Mouse (Mus musculus): ENCODE measurements around the gene Abhd17a. TPM values are rescaled to one million over a fixed set of nuclear protein-coding genes. Genes with fewer than 3 reads are reported as not detected.

Gene Abhd17a
- polyA plus RNA-seq, 1 experiment from 2014 or later, result 50.8 TPM

GRCm38 (mm10) chr10:80575925-80576324 lies 14.2 kb downstream of the Abhd17a start:
- no peaks in the 10 kb centered on the region for H3K27me3 ChIP-seq
- H3K4me1 ChIP-seq (replicated peaks), result peaks cover 86% of the 10 kb centered on the region
- peak overlapping the region; percentile 99 for H3K4me2 ChIP-seq
- H3K9ac ChIP-seq, result peak overlapping the region; percentile 94
- H3K9me3 ChIP-seq (replicated peaks), result no peaks in the 10 kb centered on the region
- 6% methylated on average over 17 of the region's 17 CpGs for WGBS (ENCODE audit: insufficient replicate concordance)
- H3K27ac ChIP-seq (replicated peaks), result peak overlapping the region; percentile 97
- H3K4me3 ChIP-seq (replicated peaks), result peak overlapping the region; percentile 93
- no peak for ATAC-seq (ENCODE audit: insufficient read depth)
- peaks cover 12% of the 10 kb centered on the region; the same call in 1 of the 2 replicates for H3K36me3 ChIP-seq (replicated peaks)

DNA sequence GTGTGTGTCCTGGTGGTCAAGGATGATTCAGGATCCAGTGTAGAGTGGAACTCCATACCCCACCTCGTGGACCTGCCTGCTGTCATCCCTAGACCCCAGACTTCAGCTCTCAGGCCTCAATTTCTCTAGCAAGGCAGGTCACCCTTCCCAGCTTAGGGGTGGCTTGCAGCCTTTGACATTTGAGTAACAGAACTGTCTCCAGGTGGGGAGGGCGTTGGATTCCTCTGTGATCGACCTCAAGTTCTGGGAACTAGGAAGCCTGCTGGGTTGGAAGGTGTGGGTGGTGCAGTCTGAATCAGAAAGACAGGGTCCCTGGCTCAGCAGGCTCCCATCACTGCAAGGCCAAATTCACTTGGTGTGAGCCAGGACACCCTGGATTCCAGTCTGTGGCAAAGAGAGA lies 15.2 kb downstream of the Abhd17a start:
- Histone ChIP-seq H3K4me3 (replicated peaks) (peak overlapping the region; percentile 93), H3K4me1 (replicated peaks) (peaks cover 92% of the 10 kb centered on the region), H3K4me2 (peak overlapping the region; percentile 99), H3K27ac (replicated peaks) (peak overlapping the region; percentile 97), H3K36me3 (replicated peaks) (peaks cover 12% of the 10 kb centered on the region; the same call in 1 of the 2 replicates), H3K9me3 (replicated peaks) (no peaks in the 10 kb centered on the region), H3K9ac (peak overlapping the region; percentile 94), H3K27me3 (no peaks in the 10 kb centered on the region)
- WGBS (ENCODE audit: insufficient replicate concordance), result 56% methylated on average over 3 of the region's 3 CpGs
- no peak for ATAC-seq (ENCODE audit: insufficient read depth)

DNA sequence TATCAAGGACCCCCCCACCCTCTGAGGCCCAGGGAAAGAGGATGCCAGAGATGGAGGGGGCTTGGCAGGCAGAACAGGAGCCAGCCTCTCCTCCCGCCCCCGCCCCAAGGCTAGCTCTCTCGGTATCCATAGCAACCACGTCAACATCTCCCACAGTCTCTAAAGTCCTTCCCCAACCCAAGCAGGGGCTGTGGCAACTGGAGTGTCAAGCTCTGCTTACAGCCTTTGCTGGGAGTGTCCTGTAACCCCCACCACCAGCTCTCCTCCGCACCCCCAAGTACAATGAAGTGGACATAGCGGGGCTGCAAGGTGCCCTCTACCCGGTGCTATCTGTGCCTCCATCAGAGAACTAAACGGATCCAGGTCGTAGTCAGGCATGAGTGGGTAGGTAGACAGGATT lies 16.2 kb downstream of the Abhd17a start:
- Histone ChIP-seq H3K4me1 (replicated peaks) (peaks cover 92% of the 10 kb centered on the region), H3K4me2 (peak overlapping the region; percentile 99), H3K27ac (replicated peaks) (peak overlapping the region; percentile 97), H3K27me3 (no peaks in the 10 kb centered on the region), H3K36me3 (replicated peaks) (peaks cover 16% of the 10 kb centered on the region), H3K9ac (peak overlapping the region; percentile 94), H3K4me3 (replicated peaks) (peak overlapping the region; percentile 93), H3K9me3 (replicated peaks) (no peaks in the 10 kb centered on the region)
- no peak for ATAC-seq (ENCODE audit: insufficient read depth)
- WGBS (ENCODE audit: insufficient replicate concordance), result 50% methylated on average over 9 of the region's 9 CpGs

- Histone ChIP-seq H3K4me1 (replicated peaks) (peaks cover 93% of the 10 kb centered on the region), H3K4me2 (peak overlapping the region; percentile 99), H3K9ac (peak overlapping the region; percentile 94), H3K36me3 (replicated peaks) (peaks cover 31% of the 10 kb centered on the region), H3K27me3 (no peaks in the 10 kb centered on the region), H3K27ac (replicated peaks) (peak overlapping the region; percentile 97), H3K9me3 (replicated peaks) (no peaks in the 10 kb centered on the region), H3K4me3 (replicated peaks) (peak overlapping the region; percentile 93)
- WGBS (ENCODE audit: insufficient replicate concordance), result 21% methylated on average over 2 of the region's 2 CpGs
- ATAC-seq (ENCODE audit: insufficient read depth), result peak; percentile 49
Measured at GRCm38 (mm10) chr10:80572477-80572876, 17.7 kb downstream of the Abhd17a start.

DNA sequence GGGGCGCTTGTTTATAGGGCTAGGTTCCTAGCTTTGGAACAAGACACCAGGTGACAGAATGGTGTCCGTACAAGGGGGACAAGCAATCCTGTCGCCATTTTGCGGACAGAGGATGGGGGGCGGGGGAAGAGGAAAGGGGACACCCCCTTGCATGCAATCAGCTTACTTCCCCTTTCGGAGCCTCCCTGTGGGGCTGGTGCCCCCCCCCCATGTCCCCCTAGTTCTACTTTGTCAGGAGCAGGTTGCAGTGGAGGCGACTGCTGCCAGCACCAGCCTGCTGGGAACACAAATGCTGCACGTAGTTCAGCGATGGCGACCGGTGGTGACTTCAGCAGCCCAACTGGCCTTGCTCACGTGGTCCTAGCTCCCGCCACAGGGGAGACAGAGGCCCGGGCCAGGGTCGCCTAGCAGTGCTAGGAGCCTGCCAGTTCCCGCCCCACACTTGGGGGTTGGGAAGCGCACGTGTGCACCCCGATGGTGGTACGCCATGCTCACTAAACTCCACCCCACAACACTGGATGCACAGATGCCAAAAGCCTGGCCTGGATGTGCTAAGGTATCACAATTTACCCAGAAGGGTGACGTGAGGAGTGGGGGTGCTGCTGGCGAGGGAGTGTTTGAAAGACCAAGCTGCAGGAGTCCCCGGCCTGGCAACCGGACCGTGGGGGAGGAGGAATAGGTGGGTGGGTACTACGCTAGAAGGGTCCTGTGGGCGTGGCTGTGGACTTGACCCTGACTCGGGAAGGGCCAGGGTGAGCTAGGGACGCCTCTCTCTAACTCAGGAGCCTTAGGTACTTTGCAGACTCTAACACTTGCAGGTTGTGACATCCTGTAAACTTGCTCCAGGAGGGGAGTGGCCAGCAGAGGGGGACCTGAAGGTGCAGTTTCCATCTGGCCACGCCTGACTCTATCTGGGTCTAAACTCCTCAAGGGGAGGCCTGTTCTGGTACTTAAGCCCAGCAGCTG lies 19.0 kb downstream of the Abhd17a start:
- Histone ChIP-seq H3K4me1 (replicated peaks) (peaks cover 99% of the 10 kb centered on the region), H3K27me3 (no peaks in the 10 kb centered on the region), H3K36me3 (replicated peaks) (peaks cover 40% of the 10 kb centered on the region), H3K9me3 (replicated peaks) (no peaks in the 10 kb centered on the region), H3K4me3 (replicated peaks) (peak overlapping the region; percentile 93), H3K4me2 (peak overlapping the region; percentile 99), H3K9ac (peak overlapping the region; percentile 94), H3K27ac (replicated peaks) (peak overlapping the region; percentile 97)
- 10% methylated on average over 30 of the region's 30 CpGs for WGBS (ENCODE audit: insufficient replicate concordance)
- peak; percentile 47 for ATAC-seq (ENCODE audit: insufficient read depth)

DNA sequence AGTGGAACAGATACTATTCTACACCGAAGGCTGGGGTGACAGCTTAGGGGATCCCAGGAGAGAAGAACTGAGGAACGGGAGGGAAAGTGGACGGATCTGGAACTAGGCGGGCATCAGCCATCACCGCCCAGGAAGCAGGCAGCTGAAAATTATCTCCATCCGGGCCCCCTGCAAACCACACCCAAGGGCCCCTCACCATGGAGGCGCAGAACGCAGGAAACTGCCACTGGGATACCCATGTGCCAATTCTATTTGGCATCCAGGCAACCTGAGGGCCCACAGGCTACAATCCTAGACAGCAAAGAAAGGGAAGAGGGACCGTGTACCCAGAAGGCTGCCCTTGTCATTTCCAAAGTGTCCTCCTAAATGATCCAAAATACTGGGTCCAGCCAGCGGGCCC lies 19.7 kb downstream of the Abhd17a start:
- peaks cover 96% of the 10 kb centered on the region for H3K4me1 ChIP-seq (replicated peaks)
- H3K36me3 ChIP-seq (replicated peaks), result peaks cover 47% of the 10 kb centered on the region
- H3K27ac ChIP-seq (replicated peaks), result peak overlapping the region; percentile 97
- H3K9ac ChIP-seq, result peak overlapping the region; percentile 94
- H3K27me3 ChIP-seq, result no peaks in the 10 kb centered on the region
- WGBS (ENCODE audit: insufficient replicate concordance), result 19% methylated on average over 10 of the region's 10 CpGs
- peak overlapping the region; percentile 99 for H3K4me2 ChIP-seq
- H3K9me3 ChIP-seq (replicated peaks), result no peaks in the 10 kb centered on the region
- peak overlapping the region; percentile 93 for H3K4me3 ChIP-seq (replicated peaks)
- 0 out of 2 replicates have a peak, but pooled peaks have one; percentile 9 for ATAC-seq (ENCODE audit: insufficient read depth)

- H3K27ac ChIP-seq (replicated peaks), result peak overlapping the region; percentile 97
- peaks cover 44% of the 10 kb centered on the region for H3K36me3 ChIP-seq (replicated peaks)
- peaks cover 89% of the 10 kb centered on the region for H3K4me1 ChIP-seq (replicated peaks)
- no peaks in the 10 kb centered on the region for H3K27me3 ChIP-seq
- H3K4me2 ChIP-seq, result peak overlapping the region; percentile 99
- H3K4me3 ChIP-seq (replicated peaks), result peak overlapping the region; percentile 93
- peak overlapping the region; percentile 94 for H3K9ac ChIP-seq
- H3K9me3 ChIP-seq (replicated peaks), result no peaks in the 10 kb centered on the region
- peak; percentile 70 for ATAC-seq (ENCODE audit: insufficient read depth)
- 5% methylated on average over 10 of the region's 10 CpGs for WGBS (ENCODE audit: insufficient replicate concordance)
Measured at GRCm38 (mm10) chr10:80569664-80570066, 20.5 kb downstream of the Abhd17a start.

DNA sequence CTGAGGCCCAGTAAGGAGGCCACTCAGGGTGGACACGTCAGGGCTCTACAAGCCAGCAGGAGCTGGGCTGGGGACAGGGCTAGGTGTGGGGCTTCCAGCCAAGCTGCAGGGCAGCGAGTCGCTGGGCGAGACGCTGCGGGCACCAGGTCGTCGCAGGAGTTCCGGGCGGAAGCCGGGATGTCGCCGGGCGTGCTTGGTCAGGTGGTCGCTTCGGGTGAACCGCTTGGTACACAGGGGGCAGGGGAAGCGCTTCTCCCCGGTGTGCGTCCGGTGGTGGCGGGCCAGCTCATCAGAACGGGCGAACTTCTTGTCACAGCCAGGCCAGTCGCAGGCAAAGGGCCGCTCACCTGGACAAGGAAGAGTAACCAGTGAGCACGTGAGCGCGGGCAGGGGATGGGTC lies 21.3 kb downstream of the Abhd17a start:
- no peaks in the 10 kb centered on the region for H3K27me3 ChIP-seq
- peak overlapping the region; percentile 44; the same call in 1 of the 2 replicates for H3K9ac ChIP-seq
- H3K36me3 ChIP-seq (replicated peaks), result peaks cover 40% of the 10 kb centered on the region
- peak overlapping the region; percentile 99 for H3K4me2 ChIP-seq
- H3K27ac ChIP-seq (replicated peaks), result peak overlapping the region; percentile 97
- no peak for ATAC-seq (ENCODE audit: insufficient read depth)
- WGBS (ENCODE audit: insufficient replicate concordance), result 91% methylated on average over 29 of the region's 29 CpGs
- H3K9me3 ChIP-seq (replicated peaks), result no peaks in the 10 kb centered on the region
- H3K4me3 ChIP-seq (replicated peaks), result peak overlapping the region; percentile 93; the same call in 1 of the 2 replicates
- H3K4me1 ChIP-seq (replicated peaks), result peaks cover 81% of the 10 kb centered on the region

DNA sequence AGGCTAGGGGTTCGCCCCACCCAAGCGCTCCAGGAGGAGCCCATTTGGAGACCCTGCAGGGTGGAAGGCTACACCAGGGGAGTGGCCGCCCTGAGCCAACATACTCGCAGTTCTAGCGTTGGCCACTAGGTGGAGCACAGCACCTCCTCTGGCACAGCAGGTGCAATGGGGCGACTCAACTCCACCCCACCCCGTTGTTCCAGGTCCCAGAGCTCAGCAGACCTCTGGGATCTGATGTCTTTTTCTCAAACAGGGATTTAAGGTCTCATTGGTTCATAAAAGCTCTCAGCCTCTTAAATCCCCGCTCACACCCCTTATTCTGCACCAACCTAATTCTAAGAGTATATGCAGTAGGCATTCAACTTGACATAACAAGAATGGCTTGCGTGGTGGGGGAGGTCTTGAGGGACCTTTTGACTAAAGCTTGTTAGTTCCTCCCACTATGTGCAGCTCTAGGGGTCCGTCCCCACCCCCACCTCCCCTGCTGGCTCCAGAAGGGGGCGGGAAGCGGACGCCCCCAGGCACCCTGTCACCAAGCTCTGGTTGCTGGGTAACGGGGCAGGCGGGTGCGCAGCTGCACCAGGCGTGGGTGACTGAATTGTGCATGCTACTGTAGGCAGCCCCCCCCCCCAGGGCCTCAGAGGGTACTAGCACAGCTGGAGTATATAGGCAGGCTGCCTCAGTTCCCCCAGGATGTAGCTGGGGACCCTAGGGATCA lies 23.6 kb downstream of the Abhd17a start:
- ATAC-seq (ENCODE audit: insufficient read depth), result no peak
- Histone ChIP-seq H3K36me3 (replicated peaks) (peaks cover 40% of the 10 kb centered on the region), H3K4me3 (replicated peaks) (no peak overlapping the region), H3K9me3 (replicated peaks) (no peaks in the 10 kb centered on the region), H3K4me1 (replicated peaks) (peaks cover 67% of the 10 kb centered on the region), H3K27me3 (no peaks in the 10 kb centered on the region), H3K4me2 (no peak overlapping the region), H3K9ac (no peak overlapping the region), H3K27ac (replicated peaks) (peak overlapping the region; percentile 56)
- WGBS (ENCODE audit: insufficient replicate concordance), result 34% methylated on average over 17 of the region's 17 CpGs

GRCm38 (mm10) chr10:80561116-80561944 lies 28.8 kb downstream of the Abhd17a start, which contains the start of gene Rexo1:
TSS of gene Rexo1 (minus strand) at chr10:80561560.
- Histone ChIP-seq H3K4me1 (replicated peaks) (peaks cover 59% of the 10 kb centered on the region), H3K27me3 (no peaks in the 10 kb centered on the region), H3K9me3 (replicated peaks) (no peaks in the 10 kb centered on the region), H3K4me2 (peak within 1 kb of the TSS; percentile 86), H3K4me3 (replicated peaks) (peak within 1 kb of the TSS; percentile 99), H3K9ac (peak within 1 kb of the TSS; percentile 93), H3K27ac (replicated peaks) (peak within 1 kb of the TSS; percentile 90), H3K36me3 (replicated peaks) (peaks cover 13% of the 10 kb centered on the region)
- ATAC-seq (ENCODE audit: insufficient read depth), result peak; percentile 81
- WGBS (ENCODE audit: insufficient replicate concordance), result under 1% methylated on average over 72 of the region's 72 CpGs
